ENCODE assay signal across 16 mouse cellular contexts in the genomic region with DNA sequence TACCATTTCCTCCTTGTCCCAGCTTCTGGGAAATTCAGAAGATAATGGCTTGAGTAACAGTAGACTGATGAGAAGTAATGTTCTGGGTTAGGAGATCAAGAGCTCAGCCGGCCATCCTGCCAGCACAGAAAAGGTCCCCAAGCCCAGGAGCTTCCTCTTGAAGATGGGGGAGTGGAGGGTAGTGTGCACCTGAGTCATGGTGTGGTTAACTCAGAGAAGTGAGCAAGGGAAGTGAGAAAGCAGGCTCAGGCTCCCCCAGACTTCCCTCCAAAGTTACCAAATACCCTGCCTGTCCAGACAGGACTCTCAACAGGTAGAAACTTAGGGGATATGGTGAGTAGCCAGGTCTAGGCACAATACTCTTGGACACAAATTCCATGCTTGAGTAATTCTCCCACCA. TPM values are rescaled to one million over a fixed set of nuclear protein-coding genes. Genes with fewer than 3 reads are reported as not detected.
DNase-seq lines count a peak whose midpoint lies in the region; ATAC-seq lines count a peak whose summit lies in the region.
"Had no signal": no experiment of that assay in that cellular context is flagged by ENCODE, and none has a peak within 500 bp of the region (broad histone marks: within the 10 kb centered on the region; RNA-seq: fewer than 3 reads in every experiment).

No protein-coding gene starts in this region.

- peak; percentile 13 for DNase-seq in CD4-positive, CD25-positive, alpha-beta regulatory T cell, adult 2 months (ENCODE audit: low read depth, low spot score)
- peak; percentile 27 to 32 for DNase-seq in B cell, adult 2 months
- DNase-seq in cerebellum, adult 9-11 months = no peak
- DNase-seq in kidney, adult 9 months = no peak
- DNase-seq: adrenal gland, postnatal 10 days; cerebellum, adult 8-10 months; forebrain, postnatal 0 days; gastrocnemius, postnatal 25 days; heart, adult 2 months; kidney, adult 18-20 months; left cerebral cortex, postnatal 4 days; lung, embryonic 14.5 days had no signal

- ATAC-seq in CD4-positive, CD25-positive, alpha-beta regulatory T cell, adult 4 months = no peak
- peak; percentile 75 for ATAC-seq in granulocyte monocyte progenitor cell, adult 5-6 weeks (replicated peaks; ENCODE audit: poor library complexity, severe bottlenecking)
- ATAC-seq in neutrophil, adult 5-6 weeks (ENCODE audit: extremely low read depth, insufficient number of reproducible peaks, low FRiP score, poor library complexity, severe bottlenecking) = peak; percentile 91
- ATAC-seq: forebrain, postnatal 0 days; midbrain, embryonic 16.5 days had no signal

RNA-seq across cellular contexts. Expression of a gene that starts 24.9 kb away (rescaled TPM):
- 10 to 100 TPM; 47.8 to 47.9 TPM for polyA plus RNA-seq in CD4-positive, CD25-positive, alpha-beta regulatory T cell, adult 4 months (2017; shearing (Covaris generic))
- 14.7 and 18.2 TPM in 2 replicates for total RNA-seq in granulocyte monocyte progenitor cell, adult 5-6 weeks (2014; fragmentation: Nextera tagmentation)
- total RNA-seq in granulocyte monocyte progenitor cell, adult 5-6 weeks (2017) = 10.1 and 13.9 TPM in 2 replicates
- total RNA-seq in neutrophil, adult 5-6 weeks (2017) = 117 and 126 TPM in 2 replicates

Comparison
In these comparisons a context has a peak if more than half of its experiments do, and no peak if none do; other contexts are left out.
1. DNase-seq: peak in CD4-positive, CD25-positive, alpha-beta regulatory T cell, adult 2 months (single experiment) and B cell, adult 2 months (2 of 2); none in cerebellum, adult 9-11 months (single experiment) and kidney, adult 9 months (single experiment).